13 mouse cellular contexts compared by ENCODE assay signal in the genomic region with DNA sequence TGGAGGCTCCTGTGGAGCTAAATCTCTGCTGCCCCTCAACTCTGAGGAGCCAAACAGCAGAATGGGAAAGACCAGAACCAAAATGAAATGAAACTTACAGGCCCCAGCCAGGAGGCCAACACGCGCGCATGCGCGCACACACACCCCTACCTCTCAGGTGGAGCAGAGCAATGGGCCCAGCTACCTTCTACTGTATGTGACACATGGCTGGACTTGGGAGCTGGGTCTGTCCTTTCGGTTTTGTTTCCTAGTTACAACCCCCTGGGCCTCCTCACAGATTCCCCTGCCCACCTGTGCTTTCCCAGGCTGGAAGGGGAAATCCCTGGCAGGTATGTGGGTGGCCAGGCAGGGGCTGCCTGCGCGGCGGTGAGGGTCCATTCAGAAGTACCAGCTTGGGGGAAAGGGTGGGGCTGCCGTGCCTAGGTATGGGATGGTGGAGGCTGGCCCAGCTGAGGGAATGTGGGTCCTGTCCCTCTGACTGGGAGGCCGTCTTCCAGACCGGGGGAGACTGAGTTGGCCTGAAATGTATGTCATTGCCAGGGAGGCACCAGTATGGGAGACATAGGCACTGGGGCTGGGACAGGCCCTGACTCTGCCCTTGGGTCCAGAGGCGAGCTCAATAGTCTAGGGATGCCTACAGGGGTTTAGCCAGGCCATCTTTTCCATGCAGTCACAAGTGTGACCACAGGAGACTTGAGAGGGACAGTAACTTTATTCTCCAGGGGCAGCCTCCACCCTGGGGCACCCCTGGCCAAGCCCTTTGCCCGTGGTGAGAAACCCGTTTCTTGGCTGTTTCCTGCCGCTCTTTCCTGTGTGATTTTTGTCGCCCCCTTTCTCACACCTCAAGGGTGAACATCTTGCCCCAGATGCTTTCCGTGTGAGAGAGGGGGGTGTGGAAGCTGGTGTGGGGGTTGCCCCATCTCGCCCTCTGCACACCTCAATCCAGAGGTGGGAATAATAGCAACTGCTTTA. TPM values are rescaled to one million over a fixed set of nuclear protein-coding genes. Genes with fewer than 3 reads are reported as not detected.
DNase-seq lines count a peak whose midpoint lies in the region; ATAC-seq and TF ChIP-seq lines count a peak whose summit lies in the region.
"Had no signal": no experiment of that assay in that cellular context is flagged by ENCODE, and none has a peak within 500 bp of the region (broad histone marks: within the 10 kb centered on the region; RNA-seq: fewer than 3 reads in every experiment).

No protein-coding gene starts in this region.

- no peak overlapping the region for H3K4me3 ChIP-seq in lung, postnatal 0 days (ENCODE audit: low read depth, low read length)
- no peak overlapping the region for H3K4me3 ChIP-seq in lung, adult 2 months (replicated peaks; ENCODE audit: extremely low read depth, low read depth, low read length)

- no peaks in the 10 kb centered on the region for H3K9me3 ChIP-seq in lung, postnatal 0 days (ENCODE audit: low read length)

- 71% methylated on average over 19 of the region's 19 CpGs for WGBS in lung, postnatal 0 days
- WGBS in lung, adult 2 months: 65% methylated on average over 19 of the region's 19 CpGs

- no peak for TF ChIP-seq POLR2A in lung, adult 2 months (IDR thresholded peaks at IDR 0.05; ENCODE audit: borderline replicate concordance, extremely low read depth, low read depth, low read length)

- ATAC-seq in lung, postnatal 0 days: no peak
- ATAC-seq in erythroid progenitor cell, adult 5-6 weeks (replicated peaks; ENCODE audit: low FRiP score, poor library complexity, severe bottlenecking): 0 out of 2 replicates have a peak, but pooled peaks have one; percentile 1
- ATAC-seq in megakaryocyte progenitor cell, adult 5-6 weeks (replicated peaks; ENCODE audit: poor library complexity): no peak

- H3K27ac ChIP-seq in lung, postnatal 0 days (ENCODE audit: low read length): no peak overlapping the region

- H3K27me3 ChIP-seq in lung, postnatal 0 days (replicated peaks; ENCODE audit: insufficient read depth, low read length): no peaks in the 10 kb centered on the region

- 0 out of 2 replicates have a peak, but pooled peaks have one; percentile 8 for TF ChIP-seq CTCF in lung, postnatal 0 days (IDR thresholded peaks at IDR 0.05)
- TF ChIP-seq CTCF in lung, adult 2 months (IDR thresholded peaks at IDR 0.05; ENCODE audit: insufficient read depth, low read length): no peak

- H3K36me3 ChIP-seq in lung, postnatal 0 days (ENCODE audit: insufficient read depth, low read length): peaks cover 11% of the 10 kb centered on the region; the same call in 1 of the 2 replicates

- DNase-seq in heart, adult 11 months: peak; percentile 91
- no peak for DNase-seq in heart, adult 9 months (ENCODE audit: low spot score in 2 of 2)
- DNase-seq in lung, postnatal 0 days (ENCODE audit: low spot score): no peak
- DNase-seq in lung, adult 2 months: no peak
- DNase-seq in thymus, postnatal 0 days (ENCODE audit: low spot score): peak; percentile 65
- no peak for DNase-seq in layer of hippocampus, adult 8-10 months (ENCODE audit: low spot score in 2 of 2)
- DNase-seq: cerebellum, adult 11 months; lung, postnatal 36 days had no signal

- TF ChIP-seq EP300 in lung, postnatal 0 days (IDR thresholded peaks at IDR 0.05): no peak

- H3K9ac ChIP-seq in lung, postnatal 0 days (replicated peaks; ENCODE audit: low read depth): no peak overlapping the region

- H3K4me2 ChIP-seq in lung, postnatal 0 days (replicated peaks; ENCODE audit: low read depth, low read length): no peak overlapping the region

- H3K4me1 ChIP-seq in lung, postnatal 0 days (ENCODE audit: insufficient read depth, low read depth, low read length): peaks cover 11% of the 10 kb centered on the region; the same call in 1 of the 2 replicates
- H3K4me1 ChIP-seq in lung, adult 2 months (ENCODE audit: control insufficient read depth, insufficient read depth, low read length): peaks cover 10% of the 10 kb centered on the region

RNA-seq across cellular contexts. Expression of a gene that starts 5.7 kb away (rescaled TPM):
- 50.4 and 56.6 TPM in 2 replicates for polyA plus RNA-seq in lung, postnatal 0 days (2015; fragmentation: Nextera tagmentation; extraction: Ambion mirVana)
- polyA plus RNA-seq in lung, adult 2 months (2012; rRNA removed): 159 and 160 TPM in 2 replicates
- 153 and 187 TPM in 2 replicates for total RNA-seq in erythroid progenitor cell, adult 5-6 weeks (2015; ENCODE audit: low replicate concordance)
- 47.2 and 63.3 TPM in 2 replicates for total RNA-seq in erythroid progenitor cell, adult 5-6 weeks (2017; ENCODE audit: low replicate concordance)
- 81.9 and 82.9 TPM in 2 replicates for polyA plus RNA-seq in thymus, postnatal 0 days (2015; fragmentation: Nextera tagmentation; extraction: Ambion mirVana)
- 74.1 and 75.9 TPM in 2 replicates for total RNA-seq in megakaryocyte progenitor cell, adult 5-6 weeks (2015)
- total RNA-seq in megakaryocyte progenitor cell, adult 5-6 weeks (2017): 71.7 and 76.0 TPM in 2 replicates
- 10 to 100 TPM; 28.6 to 30.4 (median 29.5) TPM for total RNA-seq in layer of hippocampus, adult 8-10 months (2022)

RNA-seq across cellular contexts. Expression of a gene that starts 26.5 kb away (rescaled TPM):
- polyA plus RNA-seq in lung, postnatal 0 days (2015; fragmentation: Nextera tagmentation; extraction: Ambion mirVana): 0.05 and 0.06 TPM in 2 replicates
- polyA plus RNA-seq in lung, adult 2 months (2012; rRNA removed): 0.11 and 0.18 TPM in 2 replicates
- not detected in 2 replicates for total RNA-seq in erythroid progenitor cell, adult 5-6 weeks (2015; ENCODE audit: low replicate concordance)
- not detected in 2 replicates for total RNA-seq in erythroid progenitor cell, adult 5-6 weeks (2017; ENCODE audit: low replicate concordance)
- polyA plus RNA-seq in thymus, postnatal 0 days (2015; fragmentation: Nextera tagmentation; extraction: Ambion mirVana): 0.05 and 0.35 TPM in 2 replicates
- not detected in 2 replicates for total RNA-seq in megakaryocyte progenitor cell, adult 5-6 weeks (2015)
- 0.07 TPM in 1 of 2 replicates, not detected in the other for total RNA-seq in megakaryocyte progenitor cell, adult 5-6 weeks (2017)
- under 1 TPM in 1 of 4 experiments, not detected in 3; 0.14 TPM for total RNA-seq in layer of hippocampus, adult 8-10 months (2022)
- total RNA-seq: adrenal gland, adult 18-20 months; gastrocnemius, postnatal 10 days; left cerebral cortex, postnatal 25 days had no signal

RNA-seq across cellular contexts. Expression of a gene that starts 26.7 kb away (rescaled TPM):
- 1.4 and 1.8 TPM in 2 replicates for polyA plus RNA-seq in lung, postnatal 0 days (2015; fragmentation: Nextera tagmentation; extraction: Ambion mirVana)
- polyA plus RNA-seq in lung, adult 2 months (2012; rRNA removed): 3.0 and 3.6 TPM in 2 replicates
- total RNA-seq in erythroid progenitor cell, adult 5-6 weeks (2015; ENCODE audit: low replicate concordance): 5.8 and 11.7 TPM in 2 replicates
- 9.2 and 9.8 TPM in 2 replicates for total RNA-seq in erythroid progenitor cell, adult 5-6 weeks (2017; ENCODE audit: low replicate concordance)
- polyA plus RNA-seq in thymus, postnatal 0 days (2015; fragmentation: Nextera tagmentation; extraction: Ambion mirVana): 52.3 and 56.7 TPM in 2 replicates
- 7.1 and 7.6 TPM in 2 replicates for total RNA-seq in megakaryocyte progenitor cell, adult 5-6 weeks (2015)
- total RNA-seq in megakaryocyte progenitor cell, adult 5-6 weeks (2017): 5.5 and 7.6 TPM in 2 replicates
- total RNA-seq in layer of hippocampus, adult 8-10 months (2022): 100 to 1,000 TPM; 220 to 248 (median 241) TPM

RNA-seq across cellular contexts. Expression of a gene that starts 54.4 kb away (rescaled TPM):
- 89.5 and 97.7 TPM in 2 replicates for polyA plus RNA-seq in lung, postnatal 0 days (2015; fragmentation: Nextera tagmentation; extraction: Ambion mirVana)
- 82.4 and 92.0 TPM in 2 replicates for polyA plus RNA-seq in lung, adult 2 months (2012; rRNA removed)
- total RNA-seq in erythroid progenitor cell, adult 5-6 weeks (2015; ENCODE audit: low replicate concordance): 10.8 and 15.9 TPM in 2 replicates
- 9.5 and 12.0 TPM in 2 replicates for total RNA-seq in erythroid progenitor cell, adult 5-6 weeks (2017; ENCODE audit: low replicate concordance)
- 90.9 and 96.6 TPM in 2 replicates for polyA plus RNA-seq in thymus, postnatal 0 days (2015; fragmentation: Nextera tagmentation; extraction: Ambion mirVana)
- total RNA-seq in megakaryocyte progenitor cell, adult 5-6 weeks (2015): 46.9 and 49.3 TPM in 2 replicates
- total RNA-seq in megakaryocyte progenitor cell, adult 5-6 weeks (2017): 27.9 and 33.0 TPM in 2 replicates
- 100 to 1,000 TPM in 1 of 4 experiments, 10 to 100 TPM in 3; 83.2 to 104 (median 89.6) TPM for total RNA-seq in layer of hippocampus, adult 8-10 months (2022)

Comparison
In these comparisons a context has a peak if more than half of its experiments do, and no peak if none do; other contexts are left out.
1. DNase-seq: peak in heart, adult 11 months (single experiment) and thymus, postnatal 0 days (single experiment); none in heart, adult 9 months (0 of 2), lung, postnatal 0 days (single experiment), lung, adult 2 months (single experiment) and layer of hippocampus, adult 8-10 months (0 of 2).
2. RNA of a gene that starts 26.7 kb away (total RNA-seq): 220 to 248 TPM in layer of hippocampus, adult 8-10 months; 5.8 to 11.7 TPM in erythroid progenitor cell, adult 5-6 weeks and 5.5 to 7.6 TPM in megakaryocyte progenitor cell, adult 5-6 weeks; every median in the first group is over 10 times any median in the second.